Mouse (Mus musculus): ENCODE results near the gene Ankrd40. TPM values are rescaled to one million over a fixed set of nuclear protein-coding genes. Genes with fewer than 3 reads are reported as not detected.

The Ankrd40 gene
- polyA plus RNA-seq, 2 experiments: 5.5 to 12.6 TPM

GRCm38 (mm10) chr11:94338347-94338746, 10.5 kb downstream of the Ankrd40 start:
- H3K4me2 ChIP-seq (ENCODE audit: low read depth): no peak overlapping the region
- peaks cover 7% of the 10 kb centered on the region for H3K36me3 ChIP-seq (replicated peaks; ENCODE audit: control insufficient read depth, insufficient read depth, low read depth)
- no peak overlapping the region for H3K4me3 ChIP-seq (ENCODE audit: insufficient read depth in 1 of 2, low read depth in 2 of 2, low read length in 2 of 2)
- H3K9me3 ChIP-seq (ENCODE audit: control insufficient read depth, low read length): no peaks in the 10 kb centered on the region
- no peak overlapping the region for H3K27ac ChIP-seq
- H3K4me1 ChIP-seq (replicated peaks; ENCODE audit: control insufficient read depth in 2 of 2, insufficient read depth in 2 of 2, low read length in 1 of 2): peaks cover 19 to 36% of the 10 kb centered on the region in 2 experiments
- no peaks in the 10 kb centered on the region for H3K27me3 ChIP-seq (ENCODE audit: control insufficient read depth, insufficient read depth, low read length)
- DNase-seq (ENCODE audit: low read depth in 3 of 3, low spot score in 3 of 3) (no peak), ATAC-seq (ENCODE audit: insufficient read depth) (no peak)
- WGBS (ENCODE audit: insufficient replicate concordance): 63% methylated on average over 2 of the region's 2 CpGs
- no peak overlapping the region for H3K9ac ChIP-seq (replicated peaks)
- TF ChIP-seq CTCF (IDR thresholded peaks at IDR 0.05; ENCODE audit: low read depth) (no peak), EP300 (IDR thresholded peaks at IDR 0.05; ENCODE audit: low read depth) (no peak)

- DNase-seq (ENCODE audit: low read depth in 3 of 3, low spot score in 3 of 3) (peak in 2 of 3 experiments; percentile 31 to 36), ATAC-seq (ENCODE audit: insufficient read depth) (peak; percentile 63; the same call in 1 of the 2 replicates)
- Histone ChIP-seq H3K27ac (no peak overlapping the region), H3K4me1 (replicated peaks; ENCODE audit: control insufficient read depth in 2 of 2, insufficient read depth in 2 of 2, low read length in 1 of 2) (peaks cover 6 to 23% of the 10 kb centered on the region in 2 experiments), H3K4me2 (ENCODE audit: low read depth) (no peak overlapping the region), H3K36me3 (replicated peaks; ENCODE audit: control insufficient read depth, insufficient read depth, low read depth) (peaks cover 7% of the 10 kb centered on the region), H3K27me3 (ENCODE audit: control insufficient read depth, insufficient read depth, low read length) (no peaks in the 10 kb centered on the region), H3K9me3 (ENCODE audit: control insufficient read depth, low read length) (no peaks in the 10 kb centered on the region), H3K4me3 (ENCODE audit: insufficient read depth in 1 of 2, low read depth in 2 of 2, low read length in 2 of 2) (no peak overlapping the region), H3K9ac (replicated peaks) (no peak overlapping the region)
- TF ChIP-seq EP300 (IDR thresholded peaks at IDR 0.05; ENCODE audit: low read depth): no peak
- peak; percentile 83 for TF ChIP-seq CTCF (IDR thresholded peaks at IDR 0.05; ENCODE audit: low read depth)
- WGBS (ENCODE audit: insufficient replicate concordance): 54% methylated on average over 18 of the region's 18 CpGs
Measured at GRCm38 (mm10) chr11:94339732-94340585, 12.2 kb downstream of the Ankrd40 start.

DNA sequence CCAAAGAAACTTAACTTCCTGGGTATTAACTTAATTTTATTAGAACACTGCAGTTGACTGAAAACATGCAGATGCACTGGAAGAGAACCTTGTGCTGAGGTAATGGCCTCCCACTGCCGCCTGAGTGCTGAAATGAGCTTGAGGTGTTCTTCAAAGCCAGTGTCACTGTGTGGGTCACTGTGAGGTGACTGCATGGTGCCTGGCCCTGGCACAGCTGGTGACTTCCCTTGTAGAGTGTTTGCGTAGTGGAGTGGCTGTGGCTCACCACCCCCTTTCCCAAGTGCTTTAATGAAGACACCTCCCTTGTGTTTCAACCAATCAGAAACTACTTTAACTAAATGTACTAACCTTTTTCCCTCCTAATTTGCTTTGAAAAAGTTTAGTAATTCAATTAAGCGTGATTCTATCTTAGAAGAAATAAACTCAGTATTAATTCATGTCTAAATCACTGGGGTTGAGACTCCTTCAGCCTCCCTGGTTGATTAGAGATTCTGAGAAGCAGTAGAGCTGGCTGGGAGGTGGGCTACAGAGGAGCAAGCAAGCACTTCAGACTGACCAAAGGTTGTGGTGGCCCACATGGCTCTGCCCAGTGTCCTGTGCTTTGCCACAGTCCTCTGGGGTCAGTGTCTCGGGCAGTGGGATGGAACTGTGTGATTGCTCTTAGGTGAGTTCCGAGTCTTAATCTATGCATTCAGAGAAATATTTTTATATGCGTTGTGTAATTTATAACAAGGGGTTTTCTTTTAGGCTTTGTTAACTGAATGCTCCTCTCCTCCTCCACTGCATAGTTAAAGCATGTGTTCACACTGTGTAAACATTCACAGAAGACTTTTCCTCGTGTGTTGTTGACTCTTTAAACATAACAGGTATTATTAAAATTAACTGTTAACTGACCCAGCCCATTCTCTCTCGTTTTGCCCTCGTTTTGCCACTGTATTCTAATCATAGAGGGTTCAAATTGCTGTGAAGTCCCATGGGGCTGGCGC, 13.4 kb downstream of the Ankrd40 start:
- Histone ChIP-seq H3K4me1 (replicated peaks; ENCODE audit: control insufficient read depth in 2 of 2, insufficient read depth in 2 of 2, low read length in 1 of 2) (peaks cover 6 to 16% of the 10 kb centered on the region in 2 experiments), H3K27me3 (ENCODE audit: control insufficient read depth, insufficient read depth, low read length) (no peaks in the 10 kb centered on the region), H3K4me2 (ENCODE audit: low read depth) (no peak overlapping the region), H3K9me3 (ENCODE audit: control insufficient read depth, low read length) (no peaks in the 10 kb centered on the region), H3K9ac (replicated peaks) (no peak overlapping the region), H3K27ac (no peak overlapping the region), H3K36me3 (replicated peaks; ENCODE audit: control insufficient read depth, insufficient read depth, low read depth) (peaks cover 7% of the 10 kb centered on the region), H3K4me3 (ENCODE audit: insufficient read depth in 1 of 2, low read depth in 2 of 2, low read length in 2 of 2) (no peak overlapping the region)
- DNase-seq (ENCODE audit: low read depth in 3 of 3, low spot score in 3 of 3) (no peak), ATAC-seq (ENCODE audit: insufficient read depth) (no peak)
- no peak for TF ChIP-seq CTCF (IDR thresholded peaks at IDR 0.05; ENCODE audit: low read depth)
- WGBS (ENCODE audit: insufficient replicate concordance): 70% methylated on average over 10 of the region's 10 CpGs

DNA sequence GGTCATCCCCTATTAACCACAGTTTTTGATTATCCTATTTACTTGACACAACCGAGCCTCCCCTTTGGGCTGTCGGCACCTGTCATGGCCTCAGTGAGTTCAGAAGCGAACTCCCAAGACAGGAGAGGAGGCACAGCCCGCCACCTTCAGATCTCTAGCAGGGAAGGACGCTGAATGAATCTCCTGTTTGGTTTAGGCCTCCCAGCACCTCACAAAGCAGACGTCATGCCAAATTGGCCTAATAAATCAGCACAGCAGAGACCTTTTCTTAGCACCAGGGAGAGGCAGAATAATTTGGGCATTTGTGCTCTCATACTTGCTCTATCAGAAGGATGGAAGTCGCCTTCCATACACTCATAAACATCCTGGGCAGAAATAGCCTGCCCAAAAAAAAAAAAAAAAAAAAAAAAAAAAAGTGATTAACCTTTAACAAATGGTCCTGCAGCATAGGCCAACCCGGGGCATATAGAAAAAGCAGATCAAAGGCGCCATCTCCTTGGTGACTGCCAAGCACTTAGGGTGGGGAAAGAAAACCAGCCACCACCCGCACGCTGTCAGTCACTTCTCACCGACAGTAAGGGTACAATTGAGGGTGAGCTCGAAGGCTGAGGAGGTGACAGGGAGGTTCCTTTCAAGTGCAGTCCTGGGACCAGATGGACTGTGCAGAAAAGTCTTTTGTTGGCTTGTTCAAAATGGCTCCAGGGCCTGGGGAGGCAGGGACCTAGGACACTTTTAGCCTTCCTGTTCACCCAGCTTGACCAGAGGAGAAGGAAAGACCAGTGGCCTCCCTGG, 14.5 kb downstream of the Ankrd40 start:
- peaks cover 6 to 18% of the 10 kb centered on the region in 2 experiments for H3K4me1 ChIP-seq (replicated peaks; ENCODE audit: control insufficient read depth in 2 of 2, insufficient read depth in 2 of 2, low read length in 1 of 2)
- no peak overlapping the region for H3K9ac ChIP-seq (replicated peaks)
- no peak overlapping the region for H3K27ac ChIP-seq
- H3K4me2 ChIP-seq (ENCODE audit: low read depth): no peak overlapping the region
- ATAC-seq (ENCODE audit: insufficient read depth) (no peak; the same call in 1 of the 2 replicates), DNase-seq (ENCODE audit: low read depth in 3 of 3, low spot score in 3 of 3) (no peak)
- 55% methylated on average over 13 of the region's 13 CpGs for WGBS (ENCODE audit: insufficient replicate concordance)
- no peak overlapping the region for H3K4me3 ChIP-seq (ENCODE audit: insufficient read depth in 1 of 2, low read depth in 2 of 2, low read length in 2 of 2)
- no peaks in the 10 kb centered on the region for H3K9me3 ChIP-seq (ENCODE audit: control insufficient read depth, low read length)
- no peaks in the 10 kb centered on the region for H3K27me3 ChIP-seq (ENCODE audit: control insufficient read depth, insufficient read depth, low read length)
- peaks cover 7% of the 10 kb centered on the region for H3K36me3 ChIP-seq (replicated peaks; ENCODE audit: control insufficient read depth, insufficient read depth, low read depth)
- no peak for TF ChIP-seq CTCF (IDR thresholded peaks at IDR 0.05; ENCODE audit: low read depth)
- no peak for TF ChIP-seq EP300 (IDR thresholded peaks at IDR 0.05; ENCODE audit: low read depth)
